Mouse (Mus musculus): ENCODE results near the gene D10Wsu102e.

D10Wsu102e gene

DNA sequence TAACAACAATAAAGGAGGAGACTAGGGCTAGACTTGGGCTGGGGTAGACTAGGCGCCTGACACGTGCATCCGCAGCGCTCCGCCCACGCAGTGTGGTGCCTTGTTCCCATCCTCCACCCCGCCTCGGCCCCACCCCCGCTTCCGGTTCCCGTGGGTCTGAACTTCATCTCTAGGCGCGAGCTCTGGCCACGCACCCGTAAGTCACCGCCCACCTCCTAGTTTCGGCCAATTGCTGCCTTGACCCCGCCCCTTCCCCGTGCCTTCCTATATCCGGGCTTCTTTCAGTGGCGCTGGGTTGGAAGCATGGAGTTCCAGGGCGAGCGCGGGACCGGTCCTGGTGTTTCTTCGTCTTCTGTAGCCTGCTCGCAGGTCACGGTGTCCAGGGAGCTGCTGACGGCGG lies at the start of gene D10Wsu102e:
TSS of gene D10Wsu102e (plus strand) at position 266 of the 400 bp plus-strand sequence.
- peak; percentile 86 to 87 for DNase-seq (ENCODE audit: low spot score in 2 of 2)

DNA sequence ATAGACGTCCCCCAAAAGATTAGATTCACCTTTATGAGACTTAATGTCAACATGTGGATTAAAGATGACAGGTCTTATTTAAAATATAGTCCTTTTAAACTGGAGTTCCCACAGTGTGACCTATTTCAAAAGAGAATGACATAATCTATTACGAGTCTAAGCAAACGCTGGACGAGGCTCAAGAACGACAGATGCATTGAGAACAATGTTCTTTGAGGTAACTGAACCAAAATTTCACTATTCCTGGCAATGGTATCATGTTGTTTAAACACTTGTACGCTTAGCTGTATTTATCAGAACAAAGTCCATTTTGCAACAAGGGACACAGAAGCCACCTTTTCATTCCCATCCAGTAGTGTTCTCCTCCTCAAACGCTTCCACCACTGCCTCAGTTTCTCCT lies 49.7 kb upstream of the D10Wsu102e start:
- DNase-seq (ENCODE audit: low spot score in 2 of 2): no peak

DNA sequence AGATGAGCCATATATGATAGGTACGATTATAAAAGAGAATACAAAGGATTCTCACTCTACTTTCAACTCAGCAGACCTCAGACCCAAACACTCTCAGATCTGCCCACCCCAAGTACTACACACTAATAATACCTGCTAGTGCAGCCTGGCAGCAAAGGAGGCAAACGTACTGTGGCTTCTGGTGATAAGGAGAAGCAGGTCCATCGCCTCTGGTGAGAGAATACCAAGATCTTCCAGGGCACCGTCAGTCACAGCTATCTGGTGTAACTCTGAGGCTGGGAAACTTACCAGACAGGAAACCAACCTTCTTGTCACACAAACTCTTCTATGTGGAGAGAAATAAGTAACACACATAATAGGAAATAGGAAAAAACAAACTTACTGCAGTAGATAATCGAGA lies 47.0 kb upstream of the D10Wsu102e start:
- no peak for DNase-seq (ENCODE audit: low spot score in 2 of 2)

DNA sequence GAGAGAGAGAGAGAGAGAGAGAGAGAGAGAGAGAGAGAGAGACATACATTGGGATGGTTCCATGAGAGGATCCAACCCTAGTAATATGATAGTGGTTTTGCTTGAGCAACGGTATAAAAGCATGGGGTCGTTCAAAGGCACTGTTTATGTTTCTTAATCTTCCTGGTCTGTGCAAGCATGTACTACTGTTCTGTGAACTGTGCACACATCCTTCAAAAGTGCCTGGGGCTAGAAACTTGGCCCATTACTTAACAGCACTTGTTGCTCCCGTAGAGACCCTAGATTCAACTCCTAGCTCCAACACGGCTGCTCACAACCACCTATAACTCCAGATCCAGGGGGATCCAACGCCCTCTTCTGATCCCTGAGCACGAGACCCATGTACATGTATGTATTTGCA lies 39.6 kb upstream of the D10Wsu102e start:
- DNase-seq (ENCODE audit: low spot score in 2 of 2): no peak

DNA sequence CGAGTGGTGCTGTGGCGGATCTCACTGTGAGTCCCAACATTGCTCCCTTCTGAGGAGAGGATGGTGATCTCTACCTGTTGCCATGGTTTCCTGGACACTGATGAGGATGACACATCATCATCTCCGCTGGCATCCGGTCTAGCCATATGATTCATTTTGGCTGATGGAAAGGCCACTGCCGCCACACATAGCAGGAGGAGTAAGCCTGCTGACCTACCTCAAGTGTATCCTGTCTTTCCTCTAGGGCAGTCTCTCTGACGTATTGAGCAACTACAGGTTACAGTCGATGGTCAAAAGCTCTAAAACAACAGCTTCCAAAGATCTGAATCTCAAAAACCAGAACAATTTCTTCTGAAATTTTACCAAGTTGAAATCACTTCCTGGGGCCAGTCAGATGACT lies 39.2 kb upstream of the D10Wsu102e start:
- no peak for DNase-seq (ENCODE audit: low spot score in 2 of 2)

DNA sequence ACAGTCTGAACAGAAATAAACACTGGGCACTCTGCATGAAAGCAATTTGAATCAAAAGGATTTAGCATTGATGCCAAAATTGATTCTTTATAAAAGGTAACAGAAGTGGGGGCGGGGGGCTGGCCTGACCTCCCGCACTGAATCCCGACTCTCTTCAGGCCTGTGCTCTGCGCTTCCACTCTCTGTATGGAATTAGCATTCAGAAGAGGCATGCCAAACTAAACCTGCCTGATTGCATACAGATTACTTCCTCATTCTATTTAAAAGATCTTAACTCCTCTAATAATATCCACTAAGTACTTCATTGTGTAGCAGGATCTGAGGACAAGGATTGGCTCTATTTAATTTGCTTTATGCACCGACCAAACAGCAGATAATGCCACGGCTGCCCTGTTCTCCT lies 38.5 kb upstream of the D10Wsu102e start:
- DNase-seq (ENCODE audit: low spot score in 2 of 2): no peak

DNA sequence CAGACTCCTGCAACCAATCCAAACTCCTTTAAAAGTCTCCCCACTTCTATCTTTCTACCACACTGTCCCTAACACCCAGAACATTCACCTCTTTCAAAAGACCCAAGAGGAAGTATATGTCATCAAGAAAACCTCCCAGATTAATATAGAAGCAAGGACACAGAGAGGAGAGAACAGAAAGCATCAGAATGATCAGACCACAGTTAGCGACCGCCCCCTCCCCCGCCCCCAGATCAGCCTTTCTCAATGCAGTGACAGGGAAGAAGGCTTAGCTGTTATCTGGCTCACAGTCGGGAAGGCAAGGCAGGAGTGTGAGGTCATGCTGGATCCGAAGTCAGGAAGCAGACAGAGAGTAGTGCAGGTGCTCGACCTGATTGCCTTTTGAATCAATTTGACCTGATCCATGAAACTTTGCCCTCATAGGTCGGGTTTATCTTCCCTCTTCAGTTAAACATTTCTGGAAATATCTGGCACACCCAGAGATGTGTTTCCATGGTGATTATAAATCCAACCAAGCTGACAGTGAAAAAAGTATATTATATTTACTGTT lies 37.4 kb upstream of the D10Wsu102e start:
- DNase-seq (ENCODE audit: low spot score in 2 of 2): no peak

DNA sequence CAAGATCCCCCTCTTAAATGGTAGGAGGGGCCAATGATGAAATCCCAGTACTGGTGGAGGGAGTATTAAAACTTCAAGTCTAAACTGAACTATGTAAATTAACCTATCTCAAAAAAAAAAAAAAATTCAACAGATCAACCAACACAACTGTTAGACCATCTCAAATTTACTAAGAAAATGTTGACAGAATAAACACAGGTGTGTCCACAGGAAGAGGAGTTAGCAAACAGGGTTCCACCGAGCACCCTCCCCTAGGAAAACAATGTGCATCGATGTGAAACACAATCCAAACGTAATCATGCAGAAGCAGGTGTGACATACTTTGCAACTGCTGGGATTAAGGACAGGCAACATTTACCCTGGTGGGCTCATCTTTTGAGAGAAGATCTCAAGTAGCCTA lies 35.1 kb upstream of the D10Wsu102e start:
- DNase-seq (ENCODE audit: low spot score in 2 of 2): no peak

DNA sequence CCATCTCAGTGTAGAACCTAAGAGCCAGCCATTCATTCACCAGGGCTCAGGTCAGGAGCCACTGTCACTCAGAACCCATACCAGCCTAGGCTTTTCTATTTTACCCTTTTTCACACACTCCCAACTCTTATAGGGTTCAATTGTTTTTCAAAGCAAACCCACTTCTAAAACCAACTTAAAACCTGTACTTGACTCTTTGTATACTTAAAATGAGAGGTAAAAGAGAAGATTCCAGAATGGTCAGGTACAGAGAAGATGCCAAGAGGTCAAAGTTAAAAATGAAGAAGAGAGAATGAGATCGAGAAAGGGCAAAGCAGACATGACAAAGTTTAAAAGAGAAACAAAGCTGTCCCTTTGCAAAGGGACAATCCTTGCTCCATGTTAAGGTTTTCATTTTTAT lies 34.1 kb upstream of the D10Wsu102e start:
- DNase-seq (ENCODE audit: low spot score in 2 of 2): no peak

DNA sequence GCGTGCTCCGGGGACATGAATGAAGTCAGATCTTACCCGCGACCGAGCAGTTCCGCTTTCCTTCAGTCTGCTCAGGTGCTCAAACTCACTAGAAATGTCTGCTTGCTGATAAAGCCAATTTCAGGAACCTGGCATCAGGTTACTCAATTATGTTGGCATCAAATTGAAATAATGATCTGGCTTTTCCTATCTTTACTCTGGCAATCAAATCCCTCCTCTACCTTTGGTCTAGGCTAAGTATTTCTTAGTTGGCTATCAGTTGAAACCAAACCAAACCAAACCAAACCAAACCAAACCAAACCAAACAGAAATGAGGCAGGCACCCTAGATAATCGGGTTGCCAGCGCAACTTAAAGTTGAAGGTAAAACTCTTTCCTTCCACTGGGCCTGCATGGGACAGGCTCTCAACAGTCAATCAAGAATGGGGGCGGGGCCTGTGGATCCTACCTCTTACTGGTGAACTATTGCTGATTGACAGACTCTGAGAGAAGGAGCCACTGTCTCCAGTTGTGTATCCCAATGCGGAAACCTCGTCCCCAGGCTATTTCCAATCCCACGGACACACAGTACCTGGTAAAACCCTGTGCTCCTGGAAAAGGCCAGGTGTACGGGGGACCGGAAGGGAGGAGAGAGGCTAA lies 33.3 kb upstream of the D10Wsu102e start:
- DNase-seq (ENCODE audit: low spot score in 2 of 2): no peak

DNA sequence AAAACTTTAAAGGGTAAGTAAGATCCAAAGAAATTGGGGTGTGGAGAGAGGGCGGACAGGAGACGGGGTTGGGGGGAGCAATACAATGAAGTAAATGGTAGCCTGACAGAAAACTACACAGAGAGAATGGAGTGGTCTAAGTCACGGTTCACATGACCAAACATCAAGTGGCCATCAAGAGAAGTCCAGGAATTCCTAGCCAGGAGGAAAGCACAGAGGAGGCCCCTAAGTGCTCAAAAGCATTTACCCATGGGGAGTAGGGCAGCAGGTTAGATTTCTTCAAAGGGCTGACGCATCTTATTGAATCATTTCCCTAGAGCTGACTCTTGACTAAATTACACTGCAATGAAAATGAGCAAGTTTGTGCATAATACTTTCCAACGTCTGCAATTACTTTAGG lies 31.2 kb upstream of the D10Wsu102e start:
- DNase-seq (ENCODE audit: low spot score in 2 of 2): no peak

DNA sequence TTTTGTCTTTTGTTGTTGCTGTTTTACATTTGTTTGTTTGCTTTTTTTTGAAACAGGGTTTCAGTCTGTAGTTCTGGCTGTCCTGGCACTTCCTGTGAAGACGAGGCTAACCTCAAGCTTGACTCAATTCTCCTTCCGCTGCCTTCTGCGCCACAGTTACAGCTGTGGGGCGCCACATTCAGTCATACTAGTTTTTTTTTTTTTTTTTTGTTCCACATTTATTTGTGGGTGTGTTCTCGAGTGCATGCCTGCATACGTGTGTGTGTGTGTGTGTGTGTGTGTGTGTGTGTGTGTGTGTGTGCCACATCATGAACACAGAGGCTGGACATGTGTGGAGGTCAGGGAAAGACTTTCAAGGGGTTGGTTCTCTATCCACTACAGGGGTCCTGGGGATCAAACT lies 29.7 kb upstream of the D10Wsu102e start:
- no peak for DNase-seq (ENCODE audit: low spot score in 2 of 2)

DNA sequence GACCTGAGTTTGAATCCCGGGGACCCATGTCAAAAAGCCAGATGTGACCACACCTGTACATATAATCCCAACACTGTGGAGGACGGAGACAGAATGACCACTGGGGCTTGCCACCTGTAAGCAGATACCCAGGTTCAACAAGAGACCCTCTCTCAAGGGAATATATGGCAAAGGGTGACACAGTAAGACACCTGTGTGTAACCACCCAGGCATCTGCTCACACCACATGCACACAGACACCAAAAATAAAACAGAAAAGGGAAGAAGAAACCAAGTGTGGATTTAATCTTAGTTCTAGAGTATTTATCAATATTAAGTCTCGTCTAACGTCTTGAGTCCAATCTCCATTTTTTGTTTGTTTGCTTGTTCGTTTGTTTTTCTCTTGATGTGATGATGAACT lies 28.2 kb upstream of the D10Wsu102e start:
- no peak for DNase-seq (ENCODE audit: low spot score in 2 of 2)

DNA sequence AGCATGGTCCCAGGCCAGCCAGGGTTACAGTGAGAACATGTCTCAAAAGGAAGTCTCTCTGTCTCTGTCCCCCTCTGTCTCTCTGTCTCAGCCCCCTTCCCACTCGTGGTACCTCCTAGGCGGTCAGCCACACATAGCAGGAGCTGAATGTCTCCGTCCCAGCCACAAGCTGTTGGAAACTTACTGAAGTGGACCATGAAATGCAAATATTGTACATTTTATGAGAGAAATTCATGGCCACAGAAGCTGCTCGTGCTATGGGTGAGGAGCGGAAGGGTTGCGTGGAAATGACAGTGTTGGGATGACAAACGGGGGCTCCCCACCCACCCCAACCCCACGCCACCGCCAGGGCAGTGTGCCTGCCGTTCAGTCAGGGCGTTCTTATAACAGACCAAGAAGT lies 27.4 kb upstream of the D10Wsu102e start:
- no peak for DNase-seq (ENCODE audit: low spot score in 2 of 2)

DNA sequence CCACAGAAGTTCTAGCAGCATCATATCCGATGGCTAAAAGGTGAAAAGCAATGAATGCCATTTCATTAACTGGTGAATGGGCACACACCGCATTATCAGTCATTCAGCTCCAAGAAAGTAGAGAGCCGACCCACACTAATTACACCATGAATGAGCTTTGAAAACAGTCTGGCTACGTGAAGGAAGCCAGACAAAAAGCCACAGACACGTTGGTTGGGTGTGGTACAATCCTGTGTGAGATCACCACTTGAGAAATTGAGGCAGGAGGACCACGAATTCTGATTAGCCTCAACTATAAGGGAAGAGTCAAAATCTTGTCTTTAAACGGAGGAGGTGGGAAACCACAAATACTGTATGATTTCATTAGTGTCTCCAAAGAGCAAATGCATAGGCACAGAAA lies 23.7 kb upstream of the D10Wsu102e start:
- DNase-seq (ENCODE audit: low spot score in 2 of 2): no peak

DNA sequence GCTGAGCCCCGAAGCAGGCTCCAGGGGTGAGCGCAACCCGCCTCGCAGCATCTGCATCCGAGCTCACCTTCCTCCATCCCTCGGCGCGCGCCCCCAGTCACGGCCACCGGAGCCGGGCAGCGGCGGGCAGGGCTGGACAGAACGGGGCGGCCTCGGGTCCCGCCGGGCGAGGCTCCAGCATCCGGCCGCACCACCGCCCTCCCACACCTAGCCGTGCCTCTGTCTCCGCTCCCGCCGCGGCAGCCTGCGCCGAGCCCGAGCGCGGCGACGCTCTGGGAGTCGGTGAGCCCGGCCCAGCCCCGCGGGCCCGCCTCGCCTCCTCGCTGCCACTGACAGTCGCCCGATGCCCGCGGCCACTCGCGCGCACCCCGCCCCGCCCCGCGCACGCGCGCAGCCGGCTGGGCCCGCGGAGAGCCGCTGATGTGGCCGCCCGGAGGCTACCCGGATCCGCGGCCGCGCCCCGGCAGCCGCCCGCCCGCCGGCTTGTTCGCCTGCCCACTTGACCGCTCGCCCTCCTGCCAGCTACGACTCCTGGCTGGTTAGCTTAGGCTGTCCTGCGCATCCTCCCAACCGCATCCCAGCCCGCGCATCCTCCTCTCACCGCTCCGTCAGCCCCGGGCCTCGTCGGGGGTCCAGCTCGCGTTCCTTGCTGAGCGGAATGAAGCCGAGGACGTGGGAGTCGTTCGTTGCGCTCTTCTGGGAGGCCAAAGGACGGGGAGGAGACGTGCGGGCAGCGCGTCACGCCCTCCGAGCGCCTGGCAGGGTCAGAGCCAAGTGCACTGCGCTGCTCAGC lies 22.7 kb upstream of the D10Wsu102e start, which contains the start of gene Slc41a2:
TSS of gene Slc41a2 (minus strand) at position 724 of the 793 bp plus-strand sequence.
- peak; percentile 10 to 36 for DNase-seq (ENCODE audit: low spot score in 2 of 2)

DNA sequence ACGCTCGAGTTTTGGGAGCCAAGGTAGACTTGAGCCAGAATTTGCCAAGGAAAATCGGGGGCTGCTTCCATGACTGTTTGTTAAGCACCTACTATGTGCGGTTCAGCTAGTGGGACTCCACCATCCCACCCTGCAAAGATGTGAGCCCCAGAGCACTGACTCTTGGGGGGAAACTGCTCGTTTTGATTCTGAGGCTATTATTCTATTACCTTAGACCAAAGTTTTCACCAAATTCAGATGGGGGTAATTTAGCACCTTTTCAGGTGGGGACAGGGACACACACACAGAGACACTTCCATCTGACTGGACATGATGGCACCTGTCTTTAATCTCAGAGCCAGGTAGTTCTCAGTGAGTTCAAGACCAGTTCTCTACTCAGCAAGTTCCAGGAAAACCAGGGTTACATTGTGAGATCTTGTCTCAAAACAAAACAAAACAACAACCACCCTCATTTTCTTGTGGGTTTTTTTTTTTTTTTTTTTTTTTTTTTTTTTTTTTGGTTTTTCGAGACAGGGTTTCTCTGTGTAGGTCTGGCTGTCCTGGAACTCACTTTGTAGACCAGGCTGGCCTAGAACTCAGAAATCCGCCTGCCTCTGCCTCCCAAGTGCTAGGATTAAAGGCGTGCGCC lies 21.9 kb upstream of the D10Wsu102e start:
- DNase-seq (ENCODE audit: low spot score in 2 of 2): no peak

DNA sequence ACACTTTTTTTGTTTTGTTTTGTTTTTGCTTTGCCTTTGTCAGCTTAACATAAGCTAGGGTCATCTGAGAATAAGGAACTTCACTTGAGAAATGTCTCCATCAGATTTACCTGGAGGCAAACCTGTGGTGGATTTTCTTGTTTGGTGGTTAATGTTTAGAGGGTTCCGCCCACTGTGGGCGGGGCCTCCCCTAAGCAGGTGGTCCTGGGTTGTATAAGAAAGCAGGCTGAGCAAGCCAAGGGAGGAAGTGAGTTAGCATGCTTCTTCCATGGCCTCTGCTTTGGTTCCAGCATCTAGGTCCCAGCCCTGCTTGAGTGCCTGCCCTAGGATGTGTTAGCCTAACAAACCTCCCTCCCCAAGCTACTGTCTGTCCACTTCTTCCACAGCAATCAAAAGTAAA lies 18.8 kb upstream of the D10Wsu102e start:
- no peak for DNase-seq (ENCODE audit: low spot score in 2 of 2)

DNA sequence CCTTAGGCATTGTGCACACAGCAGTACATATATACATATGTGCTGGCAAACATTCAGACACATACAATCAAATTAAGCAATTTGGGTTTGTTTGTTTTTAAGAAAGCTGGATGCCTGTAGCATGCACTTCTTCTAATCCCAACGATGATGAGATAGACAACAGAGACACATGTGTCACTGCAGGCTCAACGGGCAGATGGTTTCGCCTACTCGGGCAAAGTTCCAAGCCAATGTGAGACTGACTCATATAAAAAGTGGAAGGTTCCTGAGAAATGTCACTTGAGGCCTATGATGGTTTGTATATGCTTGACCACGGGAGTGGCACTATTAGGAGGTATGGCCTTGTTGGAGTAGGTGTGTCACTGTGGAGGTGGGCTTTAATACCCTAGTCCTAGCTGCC lies 16.9 kb upstream of the D10Wsu102e start:
- DNase-seq (ENCODE audit: low spot score in 2 of 2): no peak

DNA sequence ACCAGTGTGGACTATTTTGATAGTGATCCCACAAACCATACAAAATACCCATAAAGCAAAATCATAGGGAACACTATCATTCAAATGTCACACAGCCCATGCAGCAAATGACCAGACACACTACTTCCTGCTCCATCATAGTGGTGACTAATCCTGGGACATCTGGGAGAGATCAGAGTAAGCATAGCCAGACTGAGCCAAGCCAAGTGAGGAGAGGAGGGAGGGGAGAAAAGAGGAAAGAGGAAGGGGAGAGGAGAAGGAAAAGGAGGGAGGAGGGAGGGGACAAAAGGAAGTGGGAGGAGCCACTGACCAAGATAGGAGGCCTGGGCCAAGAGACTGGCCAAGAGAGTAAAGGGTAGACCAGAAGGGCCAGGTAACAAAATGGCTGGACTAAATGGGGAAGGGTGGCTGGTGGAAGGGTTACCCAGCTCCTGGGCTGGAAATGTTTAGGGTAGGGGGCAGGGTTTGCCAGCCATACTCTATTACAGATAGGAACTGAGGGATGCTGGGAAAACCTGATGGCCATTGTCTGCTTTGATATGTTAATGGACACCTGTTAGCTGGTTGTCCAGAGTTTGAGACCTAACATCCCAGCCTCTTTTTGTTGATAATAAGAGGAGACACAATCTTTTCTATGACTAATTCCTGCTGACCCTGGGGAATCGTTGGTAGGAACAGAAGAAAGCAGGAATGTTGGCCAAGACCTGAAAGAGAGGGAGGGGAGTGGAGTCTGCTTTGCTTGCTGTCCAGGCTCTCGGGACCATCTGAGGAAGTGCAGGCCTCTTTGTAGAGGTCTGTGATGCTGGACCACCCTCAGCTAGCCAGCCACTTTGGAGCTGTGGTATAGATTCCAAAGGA lies 16.0 kb upstream of the D10Wsu102e start:
- no peak for DNase-seq (ENCODE audit: low spot score in 2 of 2)

DNA sequence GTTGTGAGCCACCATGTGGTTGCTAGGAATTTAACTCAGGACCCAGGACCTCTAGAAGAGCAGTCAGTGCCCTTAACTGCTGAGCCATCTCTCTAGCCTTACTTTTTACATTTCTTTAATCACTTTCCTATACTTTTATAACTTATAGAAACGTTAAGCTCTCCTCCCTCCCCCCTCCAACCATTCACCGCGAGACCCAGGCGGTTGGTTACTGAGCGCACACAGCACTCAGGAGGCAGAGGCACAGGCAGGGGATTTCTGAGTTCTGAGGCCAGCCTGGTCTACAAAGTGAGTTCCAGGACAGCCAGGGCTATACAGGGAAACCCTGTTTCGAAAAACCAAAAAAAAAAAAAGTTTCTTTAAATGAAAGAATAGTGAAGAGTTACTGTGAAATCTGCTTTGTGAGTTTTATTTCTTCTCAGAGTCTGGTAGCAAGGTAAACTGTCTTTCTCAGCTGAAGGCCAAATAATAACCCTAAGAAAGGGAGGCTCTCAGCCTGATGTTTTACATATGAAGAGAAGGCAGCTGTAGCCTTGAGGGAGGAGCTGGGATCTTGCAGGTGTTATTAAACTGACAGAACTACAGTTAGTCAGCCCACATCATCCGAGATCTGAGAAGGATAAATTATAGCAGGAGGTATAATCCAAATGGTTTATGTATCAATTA lies 14.2 kb upstream of the D10Wsu102e start:
- no peak for DNase-seq (ENCODE audit: low spot score in 2 of 2)
